Mouse (Mus musculus) heart, embryonic 10.5 days (tissue): Measurements from ENCODE around the gene Slc25a13. TPM values are rescaled to one million over a fixed set of nuclear protein-coding genes. Genes with fewer than 3 reads are reported as not detected.
"Not testable (repeated sequence)": the region's sequence is repeated elsewhere in the genome, so short reads cannot be mapped to it uniquely, and the experiment has no call there.

Experiments used
- DNase-seq: peaks from one replicate; pipeline ENCODE4 v3.0.0-alpha.2; 2017; ENCODE audit warnings: low spot score
- H3K27ac ChIP-seq: fragments of 300-500 bp; sonication (generic); 2 replicates; pipeline ENCODE4 v1.5.1; 2016; ENCODE audit warnings: mild to moderate bottlenecking
- H3K27me3 ChIP-seq: fragments of 300-500 bp; sonication (generic); 2 replicates; pipeline ENCODE4 v1.6.1; 2016; ENCODE audit warnings: mild to moderate bottlenecking; ENCODE audit not compliant: poor library complexity, insufficient read depth, severe bottlenecking
- H3K36me3 ChIP-seq: fragments of 300-500 bp; sonication (generic); 2 replicates; pipeline ENCODE4 v1.6.1; 2016; ENCODE audit warnings: mild to moderate bottlenecking, moderate library complexity
- H3K4me1 ChIP-seq: fragments of 300-500 bp; sonication (generic); 2 replicates; pipeline ENCODE4 v1.6.1; 2016; ENCODE audit warnings: mild to moderate bottlenecking
- H3K4me3 ChIP-seq: fragments of 300-500 bp; sonication (generic); 2 replicates; pipeline ENCODE4 v1.5.1; 2016; ENCODE audit warnings: mild to moderate bottlenecking, moderate library complexity
- H3K9me3 ChIP-seq: fragments of 300-500 bp; sonication (generic); 2 replicates; pipeline ENCODE4 v1.6.1; 2016; ENCODE audit warnings: mild to moderate bottlenecking, moderate library complexity
- WGBS: fragments of 180-500 bp; shearing (Covaris S2); methylation state at CpG from one replicate; pipeline ENCODE4 v1.1.7; 2016; 5-methylcytosine and 5-hydroxymethylcytosine counted together
- polyA plus RNA-seq: library from polyadenylated mRNA; unstranded; fragments of >200 nt; fragmentation: Nextera tagmentation; extraction: Ambion mirVana; gene quantifications from 2 replicates; pipeline ENCODE4 v1.2.1, GENCODE M21; 2016

Gene Slc25a13
- polyA plus RNA-seq, 1 experiment from 2014 or later, result 61.4 TPM

- H3K4me3 ChIP-seq, result no peak overlapping the region
- 73% methylated on average over 6 of the region's 6 CpGs for WGBS
- no peak overlapping the region for H3K27ac ChIP-seq
- H3K36me3 ChIP-seq, result peaks cover 17% of the 10 kb centered on the region
- no peaks in the 10 kb centered on the region for H3K9me3 ChIP-seq
- DNase-seq, result no peak
- peaks cover 8% of the 10 kb centered on the region; the same call in 1 of the 2 replicates for H3K4me1 ChIP-seq
- H3K27me3 ChIP-seq, result no peaks in the 10 kb centered on the region
Observed at GRCm38 (mm10) chr6:6197339-6197738, 19.6 kb downstream of the Slc25a13 start.

- WGBS, result 83% methylated on average over 4 of the region's 4 CpGs
- Histone ChIP-seq H3K36me3 (peaks cover 17% of the 10 kb centered on the region), H3K9me3 (no peaks in the 10 kb centered on the region), H3K27me3 (no peaks in the 10 kb centered on the region), H3K27ac (no peak overlapping the region), H3K4me1 (peaks cover 8% of the 10 kb centered on the region; the same call in 1 of the 2 replicates), H3K4me3 (no peak overlapping the region)
- DNase-seq, result no peak
Observed at GRCm38 (mm10) chr6:6196527-6196926, 20.4 kb downstream of the Slc25a13 start.

DNA sequence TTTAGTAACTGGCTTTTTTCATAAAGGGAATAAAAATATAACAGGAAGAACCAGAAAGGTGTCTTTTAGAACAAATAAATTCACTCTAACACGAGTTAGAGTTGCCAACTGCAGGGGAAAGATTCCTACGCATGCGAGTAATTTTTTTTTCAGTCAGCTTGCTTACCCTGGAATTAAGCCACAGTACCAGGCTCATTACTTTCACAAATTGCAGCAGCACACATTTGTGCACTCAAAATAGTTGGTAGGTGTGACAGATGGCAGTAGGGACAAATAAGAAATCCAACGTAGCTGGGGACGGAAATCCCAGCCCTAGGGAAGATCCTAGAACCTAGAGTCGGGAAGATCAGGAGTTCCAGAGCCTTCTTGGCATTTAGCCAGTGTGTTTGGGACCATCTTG is 22.1 kb downstream of the Slc25a13 start:
- WGBS, result 90% methylated on average over 6 of the region's 6 CpGs

DNA sequence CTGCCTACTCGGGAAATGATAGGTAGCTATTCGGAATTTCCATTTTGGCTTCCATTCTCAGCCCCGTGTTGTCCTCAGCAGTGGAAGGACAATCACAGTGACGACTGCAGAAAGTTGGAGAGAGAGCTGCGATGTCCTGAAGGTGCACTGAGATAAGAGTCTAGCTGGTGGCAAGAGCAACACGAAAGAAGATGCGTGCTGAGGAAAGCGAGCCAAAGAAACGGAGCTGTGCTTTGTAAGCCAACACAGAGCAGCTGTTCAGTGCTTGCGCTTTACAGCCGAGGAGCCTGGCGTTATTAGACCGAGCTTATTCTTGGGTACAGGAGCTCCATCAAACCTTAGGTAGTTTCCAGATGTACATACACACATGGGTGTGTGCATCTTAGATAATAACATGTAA is 23.1 kb downstream of the Slc25a13 start:
- no peak for DNase-seq
- no peak overlapping the region for H3K27ac ChIP-seq
- H3K27me3 ChIP-seq, result no peaks in the 10 kb centered on the region
- H3K36me3 ChIP-seq, result 0 out of 2 replicates have a peak, but pooled peaks cover 5% of the 10 kb centered on the region
- H3K4me3 ChIP-seq, result no peak overlapping the region
- H3K9me3 ChIP-seq, result no peaks in the 10 kb centered on the region
- H3K4me1 ChIP-seq, result peaks cover 5% of the 10 kb centered on the region; the same call in 1 of the 2 replicates
- WGBS, result 75% methylated on average over 13 of the region's 13 CpGs

More for the DNA sequence above, 22.1 kb downstream of the Slc25a13 start:
- Histone ChIP-seq H3K4me3 (no peak overlapping the region), H3K36me3 (0 out of 2 replicates have a peak, but pooled peaks cover 6% of the 10 kb centered on the region), H3K27me3 (no peaks in the 10 kb centered on the region), H3K4me1 (peaks cover 5% of the 10 kb centered on the region; the same call in 1 of the 2 replicates), H3K9me3 (no peaks in the 10 kb centered on the region), H3K27ac (no peak overlapping the region)
- no peak for DNase-seq

DNA sequence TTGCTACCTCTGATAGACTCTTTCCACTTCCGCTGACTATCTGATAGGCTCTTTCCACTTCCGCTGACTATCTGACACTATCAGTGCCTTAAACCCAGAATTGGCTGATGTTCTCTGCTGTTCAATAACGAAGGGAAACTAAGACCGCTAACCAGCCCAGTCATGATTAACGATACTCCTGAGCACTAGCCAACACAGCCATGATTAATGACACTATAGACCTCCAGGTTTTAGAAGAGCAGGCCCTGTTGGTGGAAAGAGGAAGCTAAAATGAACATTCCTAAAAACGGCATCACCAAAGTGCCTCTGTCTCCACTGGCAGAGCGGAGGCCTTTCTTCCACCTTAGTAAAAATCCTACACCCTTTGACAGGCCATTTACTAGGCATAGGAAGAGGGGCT is 24.6 kb downstream of the Slc25a13 start:
- Histone ChIP-seq H3K27ac (no peak overlapping the region), H3K27me3 (no peaks in the 10 kb centered on the region), H3K9me3 (no peaks in the 10 kb centered on the region), H3K36me3 (0 out of 2 replicates have a peak, but pooled peaks cover 11% of the 10 kb centered on the region), H3K4me3 (no peak overlapping the region), H3K4me1 (peaks cover 12% of the 10 kb centered on the region)
- WGBS, result 73% methylated on average over 7 of the region's 7 CpGs
- no peak for DNase-seq

- Histone ChIP-seq H3K27ac (no peak overlapping the region), H3K4me1 (peaks cover 17% of the 10 kb centered on the region), H3K27me3 (no peaks in the 10 kb centered on the region), H3K9me3 (no peaks in the 10 kb centered on the region), H3K36me3 (0 out of 2 replicates have a peak, but pooled peaks cover 11% of the 10 kb centered on the region), H3K4me3 (no peak overlapping the region)
- WGBS, result 85% methylated on average over 8 of the region's 8 CpGs
- DNase-seq, result no peak
Observed at GRCm38 (mm10) chr6:6191596-6192337, 25.2 kb downstream of the Slc25a13 start.

DNA sequence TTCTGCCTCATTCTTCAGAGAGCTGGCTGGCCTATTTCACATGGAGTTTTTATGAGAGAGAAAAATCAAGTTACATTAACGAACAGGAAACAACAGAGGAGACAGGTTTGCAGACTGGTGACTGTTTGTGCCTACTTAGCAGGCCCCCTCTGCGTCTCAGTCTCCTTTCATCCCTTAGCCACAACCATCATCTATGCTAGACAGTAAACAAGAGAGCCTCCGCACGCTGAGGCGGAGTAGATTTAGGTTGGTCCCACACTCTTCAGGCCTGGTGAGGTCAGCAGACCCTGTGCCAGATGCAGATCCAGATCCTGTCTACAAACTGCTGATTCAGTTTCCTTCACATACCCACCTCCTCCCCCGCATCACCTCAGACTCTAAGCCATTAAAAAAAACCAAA is 28.0 kb downstream of the Slc25a13 start:
- H3K4me3 ChIP-seq, result no peak overlapping the region
- 83% methylated on average over 6 of the region's 6 CpGs for WGBS
- H3K4me1 ChIP-seq, result peaks cover 31% of the 10 kb centered on the region
- no peaks in the 10 kb centered on the region for H3K9me3 ChIP-seq
- H3K36me3 ChIP-seq, result 0 out of 2 replicates have a peak, but pooled peaks cover 6% of the 10 kb centered on the region
- no peaks in the 10 kb centered on the region for H3K27me3 ChIP-seq
- no peak overlapping the region for H3K27ac ChIP-seq
- no peak for DNase-seq

GRCm38 (mm10) chr6:6186468-6186867 is 30.5 kb downstream of the Slc25a13 start:
- 64% methylated on average over 4 of the region's 4 CpGs for WGBS
- H3K27me3 ChIP-seq, result no peaks in the 10 kb centered on the region
- H3K4me1 ChIP-seq, result peaks cover 39% of the 10 kb centered on the region
- no peak for DNase-seq
- H3K27ac ChIP-seq, result no peak overlapping the region
- no peaks in the 10 kb centered on the region for H3K9me3 ChIP-seq
- H3K4me3 ChIP-seq, result no peak overlapping the region
- 0 out of 2 replicates have a peak, but pooled peaks cover 8% of the 10 kb centered on the region for H3K36me3 ChIP-seq

DNA sequence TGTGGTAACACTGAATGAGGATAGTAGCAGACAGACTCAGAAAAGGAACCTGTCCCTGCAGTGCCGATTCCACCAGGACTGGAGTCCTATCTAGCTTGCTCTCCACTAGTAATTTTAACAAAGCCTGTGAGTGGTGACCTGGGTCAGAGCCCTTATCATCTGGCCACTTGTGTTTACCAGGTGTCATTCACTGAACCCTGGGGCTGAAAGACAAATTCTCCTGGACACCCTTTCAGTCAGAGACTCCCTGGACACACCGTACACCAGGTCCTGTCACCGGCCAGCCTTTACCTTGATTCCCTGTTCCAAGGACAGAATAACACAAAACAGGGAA is 31.3 kb downstream of the Slc25a13 start:
- H3K27ac ChIP-seq, result no peak overlapping the region
- peak; percentile 82 for DNase-seq
- H3K4me3 ChIP-seq, result no peak overlapping the region
- 28% methylated on average over 3 of the region's 3 CpGs for WGBS
- H3K9me3 ChIP-seq, result no peaks in the 10 kb centered on the region
- H3K36me3 ChIP-seq, result 0 out of 2 replicates have a peak, but pooled peaks cover 8% of the 10 kb centered on the region
- peaks cover 39% of the 10 kb centered on the region for H3K4me1 ChIP-seq
- no peaks in the 10 kb centered on the region for H3K27me3 ChIP-seq

GRCm38 (mm10) chr6:6184921-6185734 is 31.8 kb downstream of the Slc25a13 start:
- 31% methylated on average over 7 of the region's 7 CpGs for WGBS
- 0 out of 2 replicates have a peak overlapping the region, but pooled peaks have one; percentile 23 for H3K27ac ChIP-seq
- H3K4me1 ChIP-seq, result peaks cover 39% of the 10 kb centered on the region
- peak; percentile 84 for DNase-seq
- H3K9me3 ChIP-seq, result no peaks in the 10 kb centered on the region
- no peaks in the 10 kb centered on the region for H3K27me3 ChIP-seq
- no peak overlapping the region for H3K4me3 ChIP-seq
- H3K36me3 ChIP-seq, result 0 out of 2 replicates have a peak, but pooled peaks cover 10% of the 10 kb centered on the region

GRCm38 (mm10) chr6:6183601-6184000 is 33.4 kb downstream of the Slc25a13 start:
- peak overlapping the region; percentile 56 for H3K27ac ChIP-seq
- WGBS, result 15% methylated on average over 8 of the region's 8 CpGs

GRCm38 (mm10) chr6:6182191-6182590 is 34.8 kb downstream of the Slc25a13 start:
- Histone ChIP-seq H3K36me3 (peaks cover 21% of the 10 kb centered on the region), H3K4me3 (no peak overlapping the region), H3K27me3 (no peaks in the 10 kb centered on the region), H3K4me1 (peaks cover 31% of the 10 kb centered on the region), H3K27ac (no peak overlapping the region), H3K9me3 (no peaks in the 10 kb centered on the region)
- WGBS, result 91% methylated on average over 7 of the region's 7 CpGs
- no peak for DNase-seq

More at GRCm38 (mm10) chr6:6183601-6184000, 33.4 kb downstream of the Slc25a13 start:
- H3K36me3 ChIP-seq, result peaks cover 18% of the 10 kb centered on the region
- peaks cover 39% of the 10 kb centered on the region for H3K4me1 ChIP-seq
- peak; percentile 85 for DNase-seq
- H3K9me3 ChIP-seq, result no peaks in the 10 kb centered on the region
- H3K4me3 ChIP-seq, result peak overlapping the region; percentile 15; the same call in 1 of the 2 replicates
- H3K27me3 ChIP-seq, result no peaks in the 10 kb centered on the region

DNA sequence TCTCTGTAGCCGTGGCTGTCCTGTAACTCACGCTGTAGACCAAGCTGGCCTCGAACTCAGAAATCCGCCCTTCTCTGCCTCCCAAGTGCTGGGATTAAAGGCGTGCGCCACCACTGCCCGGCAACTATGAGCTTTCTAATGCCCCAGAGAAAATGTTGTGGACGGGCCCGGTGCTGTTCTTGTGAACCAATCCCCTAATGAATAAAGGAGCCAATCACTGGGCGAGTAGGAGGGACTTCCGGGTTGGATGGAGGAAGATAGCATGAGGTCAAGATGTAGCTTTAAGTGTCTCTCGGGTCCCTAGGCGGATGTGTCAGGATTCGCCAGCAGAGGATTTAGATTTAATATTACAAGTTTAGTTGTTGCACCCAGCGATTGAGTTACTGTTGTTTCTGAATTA is 38.6 kb downstream of the Slc25a13 start:
- peaks cover 27% of the 10 kb centered on the region for H3K4me1 ChIP-seq
- not testable (repeated sequence) for H3K27me3 ChIP-seq, H3K27ac ChIP-seq, H3K4me3 ChIP-seq, H3K9me3 ChIP-seq, DNase-seq
- 94% methylated on average over 15 of the region's 15 CpGs for WGBS
- peaks cover 23% of the 10 kb centered on the region for H3K36me3 ChIP-seq
